Mouse (Mus musculus): Measurements from ENCODE around the gene Kif19a.

DNA sequence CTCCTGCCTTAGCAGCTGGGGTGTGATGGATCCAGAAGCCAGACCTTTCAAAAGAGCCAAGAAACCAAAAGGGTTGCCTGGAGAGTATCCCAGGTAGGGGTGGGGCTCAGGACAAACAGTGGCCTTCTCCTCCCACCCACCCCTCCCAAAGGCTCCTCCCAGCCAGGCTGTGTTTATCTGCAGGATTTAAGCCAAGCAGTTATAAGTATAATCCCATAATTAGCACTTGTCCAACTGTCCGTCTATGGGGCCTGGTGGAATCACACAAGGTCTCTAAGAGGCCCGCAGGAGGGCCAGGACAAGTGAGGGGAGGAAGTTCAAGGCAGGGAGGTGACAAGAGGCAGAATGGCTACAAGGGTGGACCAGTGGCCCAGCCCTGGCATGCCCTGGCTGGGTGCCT, 6.7 kb downstream of the Kif19a start:
- TF ChIP-seq CTCF (IDR thresholded peaks at IDR 0.05; ENCODE audit: borderline replicate concordance, insufficient read depth, low read length) = no peak
- TF ChIP-seq POLR2A (IDR thresholded peaks at IDR 0.05; ENCODE audit: low read depth, low read length) = no peak
